Mouse (Mus musculus): ENCODE measurements at regions not wholly inside any gene's neighbourhood (a gene's known extent, or its start where the extent isn't known, plus 50 kb on each side); places are given as distances from the start of the nearest gene placed in this dataset.
"Not testable (repeated sequence)": the region's sequence is repeated elsewhere in the genome, so short reads cannot be mapped to it uniquely, and the experiment has no call there.

DNA sequence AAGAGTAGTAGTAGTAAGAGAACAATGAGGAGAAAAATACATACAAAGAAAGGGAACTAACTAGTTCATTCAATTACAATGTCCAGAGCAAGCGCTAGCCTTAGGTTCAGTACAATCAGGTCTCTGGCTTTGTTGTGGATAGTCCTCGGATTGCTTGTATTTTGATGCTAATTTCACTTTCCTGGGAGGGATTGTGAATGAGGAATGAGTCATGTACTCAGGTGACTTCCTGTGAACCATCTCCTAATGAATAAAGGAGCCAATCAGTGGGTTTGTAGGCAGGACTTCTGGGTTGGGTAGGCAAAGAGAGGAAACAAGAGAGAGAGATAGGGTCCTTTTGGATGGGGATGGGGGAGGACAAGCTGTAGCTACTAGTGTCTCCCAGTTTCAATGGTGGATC, 253.8 kb downstream of the 1810013L24Rik start:
- CTCF ChIA-PET, result interaction anchor here in 1 of 4 experiments (1.5 kb wide), 1 partner anchor 67 kb away, joined by 4 read pairs; no protein-coding TSS in a partner anchor
- POLR2A ChIA-PET, result interaction anchor here in 3 of 4 experiments (0.6 to 4.2 kb wide), 29 partner anchors 9 to 147 kb away, joined by 3 to 45 read pairs (median 8); no protein-coding TSS in a partner anchor

DNA sequence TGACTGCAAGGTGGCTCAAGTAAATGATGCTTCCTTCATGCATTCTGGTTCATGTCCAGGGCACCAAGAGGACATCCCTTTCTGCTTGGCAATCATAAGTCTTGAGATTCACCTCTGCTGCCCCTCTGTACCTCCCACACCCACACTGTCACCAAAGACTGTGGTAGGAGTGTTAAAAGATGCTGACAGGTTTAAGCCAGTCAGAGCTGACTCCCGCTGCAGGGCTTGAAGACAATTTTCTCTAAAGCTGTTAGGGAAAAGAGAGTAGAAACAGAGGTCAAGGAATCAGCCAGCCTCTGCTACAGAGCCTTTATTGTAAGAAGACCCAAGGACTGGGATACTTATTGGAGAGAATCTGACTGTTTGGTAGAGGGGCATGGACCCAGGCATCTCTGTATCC, 254.7 kb downstream of the 1810013L24Rik start:
- CTCF ChIA-PET, result interaction anchor here in 1 of 4 experiments (0.6 to 1.5 kb wide), 2 partner anchors 43 to 68 kb away, joined by 3 to 4 read pairs; no protein-coding TSS in a partner anchor
- POLR2A ChIA-PET, result interaction anchor here in 3 of 4 experiments (0.6 to 4.2 kb wide), 32 partner anchors 9 to 148 kb away, joined by 3 to 45 read pairs (median 6); no protein-coding TSS in a partner anchor

DNA sequence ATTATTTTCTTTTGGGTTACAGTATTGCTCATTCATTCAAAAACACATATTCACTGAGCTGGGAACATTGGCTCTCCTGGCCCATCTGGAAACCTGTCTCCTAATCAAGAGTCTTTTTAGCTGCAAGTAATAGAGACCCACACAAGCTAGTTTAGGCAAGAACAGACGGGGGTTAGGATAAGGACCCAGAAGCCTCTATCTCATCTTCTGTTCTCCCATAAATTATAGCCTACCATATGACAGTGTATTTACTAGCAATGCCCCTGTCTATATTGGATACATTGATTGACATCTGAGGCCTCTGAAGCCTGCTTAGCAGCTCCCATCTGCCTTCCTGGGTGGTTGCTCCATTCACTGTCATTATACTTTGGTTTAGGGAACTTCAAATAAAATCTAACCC, 255.2 kb downstream of the 1810013L24Rik start:
- CTCF ChIA-PET, result no interaction called here

DNA sequence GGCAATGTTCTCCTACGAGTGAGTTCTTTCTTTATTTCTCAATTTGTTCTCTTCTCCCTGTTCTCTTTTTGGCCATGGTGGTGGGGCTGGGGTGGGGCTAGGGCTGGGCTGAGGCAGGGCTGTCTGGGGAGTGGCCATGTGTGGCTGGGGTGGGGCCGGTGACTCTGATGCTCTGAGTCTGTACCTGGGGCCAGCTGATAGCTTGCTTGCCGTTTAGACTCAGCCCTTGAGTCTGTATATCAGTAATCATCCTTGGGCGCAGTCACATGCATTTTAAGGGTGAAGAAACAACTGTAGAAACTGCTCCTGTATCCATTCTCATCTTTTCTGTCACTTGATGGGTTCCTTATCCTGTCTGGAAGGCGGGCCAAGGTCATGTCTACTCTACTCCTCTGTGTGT, 256.1 kb downstream of the 1810013L24Rik start:
- POLR2A ChIA-PET, result interaction anchor here in 2 of 4 experiments (1.1 to 4.2 kb wide), 7 partner anchors 8 to 63 kb away, joined by 3 to 45 read pairs (median 16); no protein-coding TSS in a partner anchor
- CTCF ChIA-PET, result no interaction called here

More for the DNA sequence above, 255.2 kb downstream of the 1810013L24Rik start:
- POLR2A ChIA-PET, result interaction anchor here in 3 of 4 experiments (0.8 to 4.2 kb wide), 28 partner anchors 9 to 148 kb away, joined by 3 to 45 read pairs (median 5); no protein-coding TSS in a partner anchor

DNA sequence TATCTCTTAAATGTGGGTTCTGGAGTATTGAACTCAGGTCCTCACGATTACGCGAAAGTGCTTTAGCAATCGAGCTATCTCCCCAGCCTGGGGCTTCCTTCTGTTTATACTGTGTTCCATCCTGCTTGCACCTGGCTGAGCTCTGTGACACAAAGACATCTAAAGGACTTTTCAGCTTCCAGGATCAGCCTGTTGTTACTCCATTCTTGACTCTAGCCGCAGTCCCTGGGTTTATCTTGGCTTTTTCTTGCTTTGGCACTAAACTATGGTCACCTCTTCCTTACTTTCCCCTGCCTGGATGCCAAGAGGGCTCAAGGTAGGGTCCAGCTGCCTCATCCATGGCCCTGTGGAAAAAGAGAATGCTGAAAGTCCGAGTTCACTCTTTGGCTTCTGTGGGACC, 261.9 kb downstream of the 1810013L24Rik start:
- POLR2A ChIA-PET, result interaction anchor here in 3 of 4 experiments (0.6 to 4.9 kb wide), 18 partner anchors 8 to 1919 kb away, joined by 3 to 35 read pairs (median 4); no protein-coding TSS in a partner anchor

DNA sequence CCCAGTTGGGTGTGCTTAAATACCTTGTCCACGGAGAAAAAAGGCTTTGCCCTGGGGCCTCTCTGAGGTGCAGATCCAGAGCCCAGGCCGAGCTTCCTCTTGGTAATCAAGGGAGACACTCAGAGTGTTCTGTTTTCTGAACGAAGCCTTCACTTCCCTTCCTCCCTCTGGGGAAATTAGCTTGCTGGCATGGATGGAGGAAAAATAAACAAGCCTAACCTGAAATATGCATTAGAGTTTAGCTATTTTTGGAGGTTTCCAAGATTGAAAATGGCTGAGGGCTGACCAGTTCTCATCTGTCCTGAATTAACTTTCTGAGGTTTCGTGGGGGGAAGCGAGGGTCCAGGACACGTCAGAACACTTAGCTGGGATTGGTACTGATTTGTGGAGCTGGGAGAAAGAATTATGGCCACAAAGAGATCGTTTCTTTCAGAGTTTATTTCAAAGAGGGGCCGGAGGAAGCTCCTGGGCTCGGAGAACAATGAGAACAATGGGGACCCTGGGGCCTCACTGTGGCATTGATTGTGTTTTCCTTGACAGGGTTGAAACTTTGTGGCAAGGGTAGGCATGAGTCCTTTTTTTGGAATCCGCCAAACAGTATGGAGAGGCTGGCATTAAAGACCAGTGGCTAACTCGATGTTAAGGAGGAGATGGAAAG, 262.4 kb downstream of the 1810013L24Rik start:
- POLR2A ChIA-PET, result interaction anchor here in 3 of 4 experiments (0.6 to 4.9 kb wide), 23 partner anchors 8 to 1918 kb away, joined by 3 to 35 read pairs (median 4); no protein-coding TSS in a partner anchor
- CTCF ChIA-PET, result interaction anchor here in 1 of 4 experiments (0.6 kb wide), 1 partner anchor 72 kb away, joined by 3 read pairs; no protein-coding TSS in a partner anchor

More for the DNA sequence above, 261.9 kb downstream of the 1810013L24Rik start:
- CTCF ChIA-PET, result interaction anchor here in 1 of 4 experiments (0.6 kb wide), 1 partner anchor 72 kb away, joined by 3 read pairs; no protein-coding TSS in a partner anchor

DNA sequence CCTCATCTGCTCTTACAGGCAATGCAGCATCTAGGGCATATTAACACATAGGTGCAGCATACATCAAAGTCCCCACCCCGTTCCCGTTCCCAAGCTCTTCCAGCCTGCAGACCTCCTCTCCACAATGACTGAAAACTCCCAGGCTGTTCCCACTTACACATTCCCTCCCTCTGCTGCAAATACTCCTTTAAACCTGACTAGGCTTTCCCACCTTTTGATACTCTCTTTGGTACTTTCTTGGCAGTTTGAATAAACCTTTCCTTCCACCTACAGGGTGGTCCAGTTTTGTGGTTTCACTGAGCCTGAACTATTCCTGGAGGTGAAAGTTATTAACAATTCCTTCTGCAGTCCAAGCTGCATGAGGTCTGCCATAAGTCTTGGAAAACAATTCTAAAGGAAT, 263.7 kb downstream of the 1810013L24Rik start:
- POLR2A ChIA-PET, result interaction anchor here in 3 of 4 experiments (0.7 to 4.9 kb wide), 13 partner anchors 9 to 1099 kb away, joined by 3 to 35 read pairs (median 3); partner anchors contain the start of gene Atf7ip2 (in 1 of the 3)
- CTCF ChIA-PET, result interaction anchor here in 1 of 4 experiments (1.3 kb wide), 1 partner anchor 210 kb away, joined by 3 read pairs; no protein-coding TSS in a partner anchor

DNA sequence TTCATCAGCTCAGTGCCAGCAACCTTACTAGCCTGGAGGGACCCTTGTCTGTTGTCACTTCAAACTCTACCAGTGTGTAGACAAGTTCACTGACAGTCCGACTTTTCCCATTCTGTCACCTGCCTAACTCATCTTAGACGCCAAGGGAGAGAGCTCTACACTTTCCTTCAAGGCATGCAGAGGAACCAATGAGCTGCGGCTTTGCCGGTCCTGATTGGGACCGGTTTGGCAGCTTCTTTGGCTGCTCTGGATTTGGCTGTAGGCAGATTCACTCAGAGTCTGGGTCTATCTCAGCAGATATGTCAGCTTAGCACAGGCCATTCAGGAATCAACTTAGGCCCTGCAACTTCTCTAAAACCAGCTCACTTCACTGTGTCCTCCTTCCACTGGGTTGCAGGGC, 264.3 kb downstream of the 1810013L24Rik start:
- ChIA-PET POLR2A (interaction anchor here (0.5 to 4.9 kb wide), 16 partner anchors 9 to 1098 kb away, joined by 3 to 35 read pairs (median 4); partner anchors contain the start of gene Atf7ip2 (in 1 of the 4)), CTCF (interaction anchor here (0.6 to 1.3 kb wide), 7 partner anchors 92 to 1329 kb away, joined by 3 to 6 read pairs (median 3); no protein-coding TSS in a partner anchor)

DNA sequence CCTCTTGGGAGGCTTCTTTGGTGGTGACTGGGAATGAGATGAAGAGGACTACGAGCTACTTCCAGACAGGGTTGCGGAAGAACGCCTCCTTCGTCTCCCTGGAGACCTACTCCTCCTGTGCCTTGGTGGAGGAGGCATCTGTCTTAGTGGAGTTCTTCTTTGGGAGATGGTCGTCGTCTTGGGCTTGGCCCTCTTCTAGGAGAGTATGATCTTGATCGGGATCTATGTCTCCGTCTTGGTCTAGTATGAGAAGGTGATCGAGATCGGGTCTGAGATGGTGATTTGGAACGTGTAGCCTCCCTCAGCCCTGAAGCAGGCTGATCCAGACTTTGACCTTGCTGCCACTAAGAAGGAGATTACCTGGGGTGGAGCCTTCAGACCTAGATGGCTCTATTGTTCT, 276.3 kb downstream of the 1810013L24Rik start:
- ChIA-PET CTCF (no interaction called here), POLR2A (interaction anchor here in 3 of 4 experiments (0.5 to 3.2 kb wide), 12 partner anchors 11 to 160 kb away, joined by 3 to 12 read pairs (median 3); no protein-coding TSS in a partner anchor)

DNA sequence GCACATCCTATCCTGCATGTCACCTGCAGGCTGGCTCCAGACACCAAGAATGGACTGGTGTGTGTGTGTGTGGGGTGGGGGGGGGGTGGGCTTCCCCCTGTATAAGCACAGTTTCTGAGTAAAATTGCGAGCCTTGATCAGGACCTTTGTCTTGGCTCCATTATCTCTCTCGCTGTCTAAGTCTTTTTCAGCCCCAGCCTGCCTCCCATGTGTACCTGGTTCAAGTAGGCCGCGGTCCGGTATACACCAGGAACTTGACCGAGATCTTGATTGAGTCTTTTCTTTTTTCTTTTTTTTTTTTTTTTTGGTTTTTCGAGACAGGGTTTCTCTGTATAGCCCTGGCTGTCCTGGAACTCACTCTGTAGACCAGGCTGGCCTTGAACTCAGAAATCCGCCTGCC, 276.8 kb downstream of the 1810013L24Rik start:
- POLR2A ChIA-PET, result interaction anchor here in 1 of 4 experiments (0.6 to 3.2 kb wide), 5 partner anchors 21 to 1633 kb away, joined by 3 to 12 read pairs (median 3); no protein-coding TSS in a partner anchor
- CTCF ChIA-PET, result not testable (repeated sequence)

DNA sequence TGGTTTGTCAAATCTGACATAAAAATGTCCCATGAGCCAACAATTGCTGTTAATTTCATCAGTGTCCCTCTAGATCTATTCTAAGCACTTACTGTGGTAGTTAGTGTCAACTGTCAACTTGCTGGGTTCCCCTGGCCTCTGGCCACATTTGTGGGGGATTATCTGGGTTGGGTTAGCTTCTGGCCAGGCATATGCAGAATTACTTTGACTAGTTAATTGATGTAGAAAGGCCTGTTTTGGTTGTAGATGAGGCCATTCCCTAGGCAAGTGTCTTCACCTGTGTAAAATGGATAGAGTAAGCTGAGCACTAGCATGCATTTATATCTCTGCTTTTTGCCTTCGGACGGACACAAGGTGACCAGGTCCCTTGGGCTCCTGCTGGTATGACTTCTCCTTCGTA, 283.9 kb downstream of the 1810013L24Rik start:
- CTCF ChIA-PET, result no interaction called here

DNA sequence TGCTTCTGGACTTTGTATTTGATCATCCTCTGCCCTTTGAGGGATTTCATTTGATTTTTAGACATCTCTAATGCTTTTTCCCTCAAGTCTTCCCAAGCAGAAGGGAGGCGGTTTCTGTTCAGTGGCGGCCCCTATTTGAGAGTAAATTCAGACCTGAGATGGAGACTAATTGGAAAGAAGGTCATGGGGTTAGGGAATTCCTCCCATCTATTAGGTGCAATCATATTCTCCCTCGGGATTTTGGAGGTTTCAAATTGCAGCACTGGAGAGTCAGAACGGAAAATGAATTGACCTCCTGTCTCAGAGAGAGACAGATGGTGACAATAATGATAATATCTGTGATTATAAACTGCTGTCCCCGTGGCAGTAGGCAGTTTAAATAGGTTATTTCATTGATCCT, 285.6 kb downstream of the 1810013L24Rik start:
- ChIA-PET CTCF (no interaction called here), POLR2A (interaction anchor here in 2 of 4 experiments (0.6 to 2.7 kb wide), 3 partner anchors 12 to 93 kb away, joined by 3 to 8 read pairs (median 4); no protein-coding TSS in a partner anchor)

More for the DNA sequence above, 283.9 kb downstream of the 1810013L24Rik start:
- POLR2A ChIA-PET, result interaction anchor here in 2 of 4 experiments (1.3 kb wide), 2 partner anchors 36 to 105 kb away, joined by 3 read pairs; no protein-coding TSS in a partner anchor

DNA sequence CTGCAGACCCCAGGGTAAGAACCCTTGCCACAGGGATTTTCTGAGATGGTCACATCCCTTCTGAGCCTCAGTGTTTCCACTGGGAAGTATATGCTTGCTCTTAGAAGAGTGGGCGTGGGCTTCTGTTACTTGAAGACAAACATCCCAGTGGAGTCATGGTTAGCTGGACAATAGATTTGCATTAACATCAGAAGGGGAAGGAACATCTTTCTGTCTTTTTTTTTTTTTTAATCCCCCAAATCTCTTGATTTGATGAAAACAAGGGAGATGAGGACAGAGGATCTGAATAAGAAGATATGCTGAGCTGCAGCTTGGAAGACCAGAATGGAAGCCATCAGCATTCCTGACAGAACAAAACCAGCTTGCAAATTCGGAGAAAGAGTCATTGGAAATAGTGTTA, 291.7 kb downstream of the 1810013L24Rik start:
- POLR2A ChIA-PET, result interaction anchor here (0.7 to 2.3 kb wide), 23 partner anchors 11 to 1071 kb away, joined by 3 to 12 read pairs (median 3); partner anchors contain the start of gene Atf7ip2 (in 1 of the 4)
- CTCF ChIA-PET, result interaction anchor here in 1 of 4 experiments (1.1 kb wide), 1 partner anchor 11 kb away, joined by 4 read pairs; no protein-coding TSS in a partner anchor

DNA sequence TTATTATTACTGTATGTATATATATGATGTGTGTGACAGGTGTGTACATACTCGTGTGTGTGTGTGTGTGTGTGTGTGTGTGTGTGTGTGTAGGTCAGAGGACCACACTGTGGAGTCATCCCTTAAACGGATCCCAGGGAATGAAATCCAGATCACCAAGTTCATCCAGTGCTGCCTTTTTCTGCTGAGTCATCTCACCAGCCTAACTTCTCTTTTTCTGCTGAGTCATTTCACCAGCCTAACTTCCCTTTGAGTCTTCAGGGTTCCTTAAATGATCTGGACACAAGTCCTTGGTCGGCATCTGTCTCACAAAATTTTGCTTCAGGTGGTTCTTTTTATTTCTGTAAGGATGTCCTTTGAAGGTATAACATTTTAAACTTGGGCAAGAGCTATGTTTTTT, 302.2 kb downstream of the 1810013L24Rik start:
- ChIA-PET POLR2A (interaction anchor here in 3 of 4 experiments (0.6 to 8.0 kb wide), 58 partner anchors 8 to 1336 kb away, joined by 3 to 171 read pairs (median 5); no protein-coding TSS in a partner anchor), CTCF (interaction anchor here in 2 of 4 experiments (0.7 to 1.0 kb wide), 2 partner anchors 10 to 431 kb away, joined by 4 to 7 read pairs; no protein-coding TSS in a partner anchor)

DNA sequence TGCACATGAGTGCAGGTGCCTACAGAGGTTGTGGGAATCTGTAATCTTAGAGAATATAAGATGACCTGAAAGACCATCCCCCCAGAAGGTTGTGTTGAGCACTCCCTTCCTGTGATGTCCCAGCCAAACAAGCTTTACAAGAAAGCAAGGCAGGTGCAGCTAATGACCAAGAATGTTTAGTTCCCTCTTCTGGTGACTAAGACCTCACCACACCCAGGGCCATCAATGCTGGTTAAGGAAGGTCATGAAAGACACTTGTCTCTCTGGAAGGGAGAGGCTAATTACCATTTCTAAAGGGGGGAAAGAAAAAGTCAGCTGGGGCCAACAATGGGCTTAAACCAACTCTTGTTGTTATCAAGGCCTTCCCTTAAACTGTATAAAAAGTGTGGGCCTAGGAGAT, 302.9 kb downstream of the 1810013L24Rik start:
- ChIA-PET CTCF (interaction anchor here in 1 of 4 experiments (1.0 kb wide), 1 partner anchor 11 kb away, joined by 4 read pairs; no protein-coding TSS in a partner anchor), POLR2A (interaction anchor here in 3 of 4 experiments (0.6 to 8.0 kb wide), 75 partner anchors 9 to 1335 kb away, joined by 3 to 171 read pairs (median 5); no protein-coding TSS in a partner anchor)

DNA sequence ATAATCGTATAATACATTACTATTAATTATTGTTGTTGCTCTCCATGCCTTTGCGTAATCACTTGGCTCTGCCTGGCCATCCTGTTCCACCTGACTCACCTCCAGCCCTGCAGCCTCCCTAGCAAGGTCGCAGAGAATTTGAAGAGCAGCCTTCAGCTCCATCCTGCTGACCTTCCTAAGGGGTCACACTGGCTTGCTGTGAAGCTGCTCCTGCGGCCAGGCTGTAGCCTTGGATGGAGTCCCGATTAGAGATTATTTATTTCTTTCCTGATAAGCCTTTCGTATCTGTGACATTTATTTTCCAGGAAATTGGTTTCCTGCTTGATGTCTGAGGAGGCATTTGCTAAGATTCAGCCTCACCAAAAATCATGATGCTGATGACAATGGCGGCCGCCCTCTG, 305.5 kb downstream of the 1810013L24Rik start:
- CTCF ChIA-PET, result no interaction called here
- POLR2A ChIA-PET, result interaction anchor here in 3 of 4 experiments (0.6 to 6.4 kb wide), 23 partner anchors 8 to 217 kb away, joined by 3 to 98 read pairs (median 6); no protein-coding TSS in a partner anchor

DNA sequence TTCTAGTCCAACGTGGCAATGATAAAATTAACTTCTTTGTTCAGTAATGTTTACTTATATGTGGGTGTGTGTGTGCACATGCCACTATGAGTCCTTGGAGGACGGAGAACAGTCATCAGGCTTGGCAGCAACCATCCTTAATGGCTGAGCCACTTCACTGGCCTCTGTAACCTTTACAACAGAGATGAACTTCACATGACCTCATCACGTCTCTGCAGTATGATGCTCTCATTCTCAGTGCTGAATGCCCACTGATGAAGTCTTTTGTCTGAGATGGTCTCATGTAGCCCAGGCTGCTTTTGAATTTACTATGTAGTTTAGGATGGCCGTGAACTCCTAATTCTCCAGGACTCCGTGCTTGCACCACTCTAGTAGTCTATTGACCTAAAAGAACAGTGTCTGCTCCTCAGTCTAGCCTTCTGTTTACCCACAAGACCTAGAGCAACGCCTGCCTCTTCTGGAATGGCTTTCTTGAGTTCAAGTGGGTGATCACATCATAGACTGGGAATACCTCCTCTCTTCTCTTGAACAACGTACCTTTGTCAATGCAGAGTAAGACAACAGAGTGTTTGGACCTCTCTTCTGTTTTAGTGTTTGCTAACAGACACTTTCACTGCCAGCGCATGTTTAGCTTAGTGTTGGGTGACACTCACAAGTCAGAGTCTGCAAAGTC, 308.8 kb downstream of the 1810013L24Rik start:
- ChIA-PET POLR2A (interaction anchor here in 3 of 4 experiments (0.6 to 3.1 kb wide), 16 partner anchors 10 to 384 kb away, joined by 3 to 83 read pairs (median 6); no protein-coding TSS in a partner anchor), CTCF (interaction anchor here in 2 of 4 experiments (0.6 to 1.3 kb wide), 2 partner anchors 10 to 345 kb away, joined by 4 to 6 read pairs; no protein-coding TSS in a partner anchor)

DNA sequence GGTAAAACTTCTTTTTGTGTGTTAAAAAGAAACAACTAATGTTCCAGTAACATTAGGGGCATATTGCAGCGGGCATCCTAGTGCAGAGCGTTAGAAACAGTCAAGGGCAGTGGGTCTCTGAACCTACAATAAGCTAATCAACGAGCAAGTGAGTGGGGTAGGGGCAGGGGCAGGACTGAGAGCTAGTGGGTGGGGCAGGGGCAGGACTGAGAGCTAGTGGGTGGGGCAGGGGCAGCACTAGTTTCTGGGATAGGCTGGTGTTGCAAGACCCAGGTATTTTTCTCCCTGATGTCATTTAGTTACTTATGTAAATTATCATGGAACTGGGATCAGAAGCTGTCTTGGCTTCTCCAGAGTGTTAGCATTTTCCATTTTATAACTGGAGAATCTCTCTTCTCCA, 309.5 kb downstream of the 1810013L24Rik start:
- POLR2A ChIA-PET, result interaction anchor here in 3 of 4 experiments (0.6 to 3.1 kb wide), 24 partner anchors 8 to 383 kb away, joined by 3 to 83 read pairs (median 5); no protein-coding TSS in a partner anchor
- CTCF ChIA-PET, result interaction anchor here in 2 of 4 experiments (0.6 to 1.3 kb wide), 2 partner anchors 10 to 345 kb away, joined by 4 to 6 read pairs; no protein-coding TSS in a partner anchor

Data from embryonic stem cell, embryonic (primary cell).